Mouse (Mus musculus) stomach, embryonic 16.5 days (tissue): ENCODE data around the gene Tceanc. TPM values are rescaled to one million over a fixed set of nuclear protein-coding genes. Genes with fewer than 3 reads are reported as not detected.
"Not testable (repeated sequence)": the region's sequence is repeated elsewhere in the genome, so short reads cannot be mapped to it uniquely, and the experiment has no call there.

Source experiments
- ATAC-seq: fragments of 200-750 bp; cut with Nextera tagmentation; 2 replicates; pipeline ENCODE4 v1.8.0; 2017; ENCODE audit warnings: moderate number of reproducible peaks, moderate TSS enrichment; ENCODE audit not compliant: insufficient read depth, low FRiP score
- H3K27ac ChIP-seq: fragments of 300-500 bp; sonication (generic); 2 replicates; pipeline ENCODE4 v1.5.1; 2014; ENCODE audit warnings: low read length
- H3K27me3 ChIP-seq: fragments of 300-500 bp; sonication (generic); 2 replicates; pipeline ENCODE4 v1.6.1; 2014; ENCODE audit warnings: low read length, control low read depth, mixed read lengths; ENCODE audit not compliant: control insufficient read depth, insufficient read depth
- H3K36me3 ChIP-seq: fragments of 300-500 bp; sonication (generic); 2 replicates; pipeline ENCODE4 v1.6.1; 2014; ENCODE audit warnings: low read length; ENCODE audit not compliant: control insufficient read depth, insufficient read depth
- H3K4me1 ChIP-seq: fragments of 300-500 bp; sonication (generic); 2 replicates; pipeline ENCODE4 v1.6.1; 2014; ENCODE audit warnings: low read length, control low read depth, mixed read lengths; ENCODE audit not compliant: control insufficient read depth, insufficient read depth
- H3K4me2 ChIP-seq: fragments of 300-500 bp; sonication (generic); 2 replicates; pipeline ENCODE4 v1.6.1; 2014; ENCODE audit warnings: low read depth, low read length, mixed read lengths
- H3K4me3 ChIP-seq: fragments of 300-500 bp; sonication (generic); replicated peaks from 2 replicates; pipeline ENCODE4 v1.5.1; 2014; ENCODE audit warnings: mild to moderate bottlenecking, low read length
- H3K9ac ChIP-seq: fragments of 300-500 bp; sonication (generic); 2 replicates; pipeline ENCODE4 v1.6.1; 2014; ENCODE audit warnings: low read length
- H3K9me3 ChIP-seq: fragments of 300-500 bp; sonication (generic); replicated peaks from 2 replicates; pipeline ENCODE4 v1.6.1; 2016; ENCODE audit warnings: low read length, control low read depth; ENCODE audit not compliant: control insufficient read depth
- WGBS: fragments of 180-500 bp; shearing (Covaris S2); extraction: QIAGEN DNeasy Blood & Tissue Kit; methylation state at CpG from one replicate; pipeline ENCODE4 v1.1.7; 2014; 5-methylcytosine and 5-hydroxymethylcytosine counted together
- polyA plus RNA-seq: library from polyadenylated mRNA; unstranded; fragments of >200 nt; fragmentation: Nextera tagmentation; extraction: Ambion mirVana; gene quantifications from 2 replicates; pipeline ENCODE4 v1.2.1, GENCODE M21; 2015

The Tceanc gene
- polyA plus RNA-seq, 1 experiment from 2014 or later, result 5.4 TPM

DNA sequence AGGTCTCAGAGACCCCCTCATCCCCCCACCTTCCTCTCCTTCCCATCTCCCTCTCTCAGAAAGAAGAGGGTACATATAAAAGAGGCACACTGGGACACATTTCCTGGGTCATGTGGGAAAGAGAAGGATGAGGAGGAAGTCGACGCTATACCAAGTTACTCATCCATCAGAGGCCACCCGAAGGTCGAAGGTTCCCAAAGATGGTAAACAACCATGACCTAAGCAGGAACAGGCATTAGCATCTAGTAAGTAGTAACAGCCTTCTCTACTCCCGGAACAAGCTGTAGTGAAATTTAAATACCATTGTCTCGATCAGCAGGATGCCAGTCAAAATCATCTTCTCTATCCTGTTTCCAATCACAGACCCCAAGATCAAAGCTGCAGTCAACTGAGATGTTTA lies 13.3 kb upstream of the Tceanc start:
- no peaks in the 10 kb centered on the region for H3K4me1 ChIP-seq
- no peaks in the 10 kb centered on the region for H3K9me3 ChIP-seq
- no peak overlapping the region for H3K4me3 ChIP-seq
- H3K27me3 ChIP-seq, result no peaks in the 10 kb centered on the region; the same call in 1 of the 2 replicates
- no peak for ATAC-seq
- H3K9ac ChIP-seq, result no peak overlapping the region
- WGBS, result 30% methylated on average over 6 of the region's 6 CpGs
- no peak overlapping the region for H3K27ac ChIP-seq
- H3K36me3 ChIP-seq, result no peaks in the 10 kb centered on the region
- no peak overlapping the region for H3K4me2 ChIP-seq

DNA sequence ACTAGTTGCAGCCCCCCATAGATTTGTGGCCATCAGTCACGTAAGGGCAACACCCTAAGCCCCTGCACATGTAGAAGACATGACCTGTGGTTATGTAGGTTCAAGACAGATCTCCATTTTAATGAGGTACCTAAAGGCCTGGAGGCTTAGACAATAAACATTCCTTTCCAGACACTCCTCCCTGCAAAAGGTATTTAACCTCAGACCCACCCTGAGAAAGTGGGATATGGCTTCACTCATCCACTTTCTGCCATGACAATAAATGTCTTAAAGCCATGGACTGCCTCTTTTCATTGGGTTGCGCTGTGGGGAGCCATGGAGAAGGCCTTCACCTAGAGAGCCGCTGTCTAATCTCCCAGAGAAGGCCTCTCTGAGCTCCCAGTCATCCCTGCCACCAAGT lies 9.8 kb upstream of the Tceanc start:
- H3K4me1 ChIP-seq, result no peaks in the 10 kb centered on the region
- H3K4me2 ChIP-seq, result no peak overlapping the region
- ATAC-seq, result no peak
- H3K9me3 ChIP-seq, result no peaks in the 10 kb centered on the region
- H3K27me3 ChIP-seq, result no peaks in the 10 kb centered on the region; the same call in 1 of the 2 replicates
- no peak overlapping the region for H3K4me3 ChIP-seq
- WGBS, result 80% methylated on average over 3 of the region's 3 CpGs
- no peak overlapping the region for H3K9ac ChIP-seq
- H3K36me3 ChIP-seq, result no peaks in the 10 kb centered on the region
- no peak overlapping the region for H3K27ac ChIP-seq

DNA sequence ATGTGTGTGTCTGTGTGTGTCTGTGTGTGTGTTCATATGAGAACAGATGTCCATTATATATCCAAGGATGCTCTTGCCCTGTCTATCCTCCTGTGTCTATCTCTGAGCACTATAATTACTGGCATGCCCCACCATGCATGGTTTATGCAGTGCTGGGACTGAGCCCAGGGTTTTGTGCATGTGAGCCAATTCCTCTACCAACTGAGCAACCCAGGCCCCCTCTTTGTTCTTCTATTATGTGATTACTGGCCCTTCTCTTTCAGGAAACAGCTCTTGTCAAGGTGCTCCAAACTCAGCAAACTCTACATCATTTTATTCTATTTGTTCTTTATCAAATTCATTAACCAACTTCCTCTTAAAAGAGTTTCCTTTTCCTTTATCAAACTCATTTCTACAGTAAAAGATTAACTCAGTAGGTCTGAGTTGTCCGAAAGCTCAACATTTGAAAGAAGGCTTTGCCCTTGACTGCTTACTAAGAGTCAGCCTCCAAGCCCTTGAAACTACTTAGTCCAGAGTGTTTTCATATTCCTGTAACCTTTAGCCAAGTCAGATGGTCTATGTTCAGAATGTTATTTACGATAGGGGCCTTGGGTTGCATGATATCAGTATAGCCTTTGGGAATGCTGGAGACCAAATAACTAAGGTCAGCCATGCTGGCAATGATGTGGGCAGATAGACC lies 7.4 kb upstream of the Tceanc start:
- ATAC-seq, result peak; percentile 74; the same call in 1 of the 2 replicates
- Histone ChIP-seq H3K4me3 (no peak overlapping the region), H3K36me3 (no peaks in the 10 kb centered on the region), H3K9me3 (no peaks in the 10 kb centered on the region), H3K27me3 (no peaks in the 10 kb centered on the region; the same call in 1 of the 2 replicates), H3K4me2 (no peak overlapping the region), H3K4me1 (no peaks in the 10 kb centered on the region), H3K9ac (no peak overlapping the region), H3K27ac (peak overlapping the region; percentile 60; the same call in 1 of the 2 replicates)
- 71% methylated on average over 2 of the region's 2 CpGs for WGBS

DNA sequence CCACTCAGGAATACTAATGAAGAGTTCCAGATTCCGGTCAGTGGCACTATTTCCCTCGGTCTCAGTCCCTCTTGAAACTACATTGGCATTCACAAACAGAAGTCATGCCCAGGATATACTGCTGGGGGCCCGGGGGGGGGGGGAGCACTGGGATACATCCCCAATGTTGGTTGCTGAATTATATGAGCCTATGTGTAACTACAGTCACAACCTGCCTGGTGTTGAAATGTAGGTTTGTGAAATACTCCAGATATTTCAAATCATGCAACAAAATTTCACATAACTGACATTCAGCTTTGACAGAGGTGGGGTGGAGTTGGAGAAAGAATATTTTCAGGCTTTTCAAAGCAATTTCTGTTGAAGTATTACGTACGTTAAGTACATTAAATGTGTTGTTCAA lies 2.4 kb upstream of the Tceanc start:
- 75% methylated on average over 5 of the region's 5 CpGs for WGBS
- Histone ChIP-seq H3K36me3 (no peaks in the 10 kb centered on the region), H3K27ac (no peak overlapping the region), H3K4me2 (no peak overlapping the region), H3K9ac (no peak overlapping the region), H3K4me3 (no peak overlapping the region), H3K4me1 (no peaks in the 10 kb centered on the region), H3K9me3 (no peaks in the 10 kb centered on the region), H3K27me3 (no peaks in the 10 kb centered on the region)
- no peak for ATAC-seq

DNA sequence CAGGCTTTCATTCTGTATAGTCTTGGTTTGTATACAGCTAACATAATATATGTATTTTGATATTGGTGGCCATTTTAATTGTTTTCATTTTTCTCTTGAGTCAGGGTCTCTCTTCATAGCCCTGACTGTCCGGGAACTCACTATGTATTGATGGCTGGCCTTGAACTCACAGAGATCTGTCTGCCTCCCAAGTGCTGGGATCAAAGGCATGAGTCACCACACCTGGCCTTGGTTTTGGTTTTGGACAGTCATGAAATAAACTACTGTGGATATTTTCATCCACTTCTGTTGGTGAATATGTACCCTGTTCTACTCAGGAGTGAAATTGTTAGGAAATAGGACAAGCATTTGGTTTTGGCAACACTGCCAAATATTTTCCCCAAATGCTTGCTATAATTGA lies 1.7 kb downstream of the Tceanc start:
- Histone ChIP-seq H3K4me2 (no peak overlapping the region), H3K4me3 (no peak overlapping the region), H3K4me1 (no peaks in the 10 kb centered on the region), H3K9ac (no peak overlapping the region), H3K27me3 (no peaks in the 10 kb centered on the region), H3K36me3 (no peaks in the 10 kb centered on the region), H3K9me3 (no peaks in the 10 kb centered on the region), H3K27ac (no peak overlapping the region)
- 84% methylated on average over 1 of the region's 1 CpGs for WGBS
- no peak for ATAC-seq

GRCm38 (mm10) chrX:166515923-166516322 lies 2.4 kb downstream of the Tceanc start:
- Histone ChIP-seq H3K9me3 (no peaks in the 10 kb centered on the region), H3K27ac (no peak overlapping the region), H3K4me2 (no peak overlapping the region), H3K4me3 (no peak overlapping the region), H3K9ac (no peak overlapping the region), H3K36me3 (no peaks in the 10 kb centered on the region), H3K4me1 (no peaks in the 10 kb centered on the region), H3K27me3 (no peaks in the 10 kb centered on the region)
- 80% methylated on average over 3 of the region's 3 CpGs for WGBS
- no peak for ATAC-seq

DNA sequence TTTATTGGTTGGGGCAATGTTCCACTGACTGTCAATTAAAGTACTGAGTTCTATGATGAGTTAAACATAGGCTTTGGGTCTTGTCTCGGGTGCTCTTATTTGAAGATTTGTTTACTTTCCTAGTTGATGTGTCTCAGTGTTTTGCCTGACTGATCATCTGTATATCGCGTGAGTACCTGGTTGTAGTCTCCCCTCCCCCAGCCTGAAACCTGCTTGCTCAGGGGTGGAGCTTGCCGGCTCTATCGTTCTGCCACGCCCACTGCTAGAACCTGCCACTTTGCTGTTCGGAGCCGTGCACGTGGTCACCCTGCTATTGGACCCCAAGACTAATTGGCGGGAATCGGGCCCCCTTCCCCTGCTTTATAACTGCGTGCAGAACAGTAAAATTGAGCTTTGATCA lies 4.3 kb downstream of the Tceanc start:
- H3K4me1 ChIP-seq, H3K9ac ChIP-seq, H3K27me3 ChIP-seq, H3K4me3 ChIP-seq, H3K36me3 ChIP-seq, H3K27ac ChIP-seq, H3K9me3 ChIP-seq, ATAC-seq: not testable (repeated sequence)
- peak overlapping the region; percentile 10 for H3K4me2 ChIP-seq
- 16% methylated on average over 12 of the region's 12 CpGs for WGBS

- no peaks in the 10 kb centered on the region for H3K36me3 ChIP-seq
- no peaks in the 10 kb centered on the region; the same call in 1 of the 2 replicates for H3K27me3 ChIP-seq
- 82% methylated on average over 4 of the region's 4 CpGs for WGBS
- H3K4me3 ChIP-seq, result no peak overlapping the region
- H3K4me2 ChIP-seq, result no peak overlapping the region
- no peak for ATAC-seq
- H3K9ac ChIP-seq, result no peak overlapping the region
- no peaks in the 10 kb centered on the region for H3K9me3 ChIP-seq
- no peak overlapping the region for H3K27ac ChIP-seq
- no peaks in the 10 kb centered on the region for H3K4me1 ChIP-seq
Measured at GRCm38 (mm10) chrX:166512071-166512470, 6.3 kb downstream of the Tceanc start.

DNA sequence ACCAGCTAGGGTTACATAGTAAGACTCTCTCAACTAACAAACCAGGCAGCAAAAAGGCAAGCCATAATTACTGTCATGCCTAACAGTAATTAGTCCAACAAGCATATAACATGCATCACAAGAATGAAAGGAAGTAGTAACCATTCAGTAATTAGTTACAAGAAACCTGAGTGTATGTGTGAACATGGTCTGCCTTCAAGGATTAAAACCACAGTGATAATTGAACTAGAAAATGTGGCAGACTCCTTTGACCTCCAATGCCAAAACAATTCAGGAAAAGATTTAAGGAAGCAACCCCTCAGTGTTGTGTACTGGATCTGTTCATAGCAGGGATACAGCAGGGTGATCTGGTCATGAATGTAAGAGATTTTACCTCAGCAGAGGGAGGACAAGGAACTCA lies 7.3 kb downstream of the Tceanc start:
- no peak overlapping the region for H3K4me2 ChIP-seq
- H3K9ac ChIP-seq, result no peak overlapping the region
- H3K4me1 ChIP-seq, result no peaks in the 10 kb centered on the region
- H3K4me3 ChIP-seq, result no peak overlapping the region
- H3K27ac ChIP-seq, result no peak overlapping the region
- ATAC-seq, result no peak
- no peaks in the 10 kb centered on the region for H3K9me3 ChIP-seq
- H3K36me3 ChIP-seq, result no peaks in the 10 kb centered on the region
- no peaks in the 10 kb centered on the region; the same call in 1 of the 2 replicates for H3K27me3 ChIP-seq
